Mouse (Mus musculus): Measurements from ENCODE around the gene Zfp280c. TPM values are rescaled to one million over a fixed set of nuclear protein-coding genes. Genes with fewer than 3 reads are reported as not detected.

Zfp280c gene
- polyA plus RNA-seq, 1 experiment from 2014 or later: 19.1 TPM

Small RNA genes lying within 50 kb of the gene (microRNA-seq; reads per million reads assigned to microRNA genes)
- not detected for gene Gm27828

Other genes with a start within 250 kb of the Zfp280c start
- gene Elf4, start 131.4 kb downstream of the Zfp280c start, polyA plus RNA-seq (2016; fragmentation: Nextera tagmentation; extraction: Ambion mirVana): 3.2 and 4.0 TPM in 2 replicates
- 75.0 and 79.3 TPM in 2 replicates for gene Aifm1, start 80.9 kb downstream of the Zfp280c start, polyA plus RNA-seq (2016; fragmentation: Nextera tagmentation; extraction: Ambion mirVana)
- 11.0 and 12.0 TPM in 2 replicates for gene Rab33a, start 75.2 kb downstream of the Zfp280c start, polyA plus RNA-seq (2016; fragmentation: Nextera tagmentation; extraction: Ambion mirVana)
- gene Slc25a14, start 28.9 kb upstream of the Zfp280c start, polyA plus RNA-seq (2016; fragmentation: Nextera tagmentation; extraction: Ambion mirVana): 18.4 and 21.6 TPM in 2 replicates
- not detected in 2 replicates for gene Gpr119, start 80.0 kb upstream of the Zfp280c start, polyA plus RNA-seq (2016; fragmentation: Nextera tagmentation; extraction: Ambion mirVana)
- 22.1 and 25.7 TPM in 2 replicates for gene Rbmx2, start 100.5 kb upstream of the Zfp280c start, polyA plus RNA-seq (2016; fragmentation: Nextera tagmentation; extraction: Ambion mirVana)

Measured in embryonic facial prominence, embryonic 12.5 days (tissue).